Mouse (Mus musculus) forebrain, embryonic 14.5 days (tissue): ENCODE results near the gene Galnt14. TPM values are rescaled to one million over a fixed set of nuclear protein-coding genes. Genes with fewer than 3 reads are reported as not detected.

Experiments
- ATAC-seq: fragments of 200-750 bp; cut with Nextera tagmentation; 2 replicates; pipeline ENCODE4 v1.8.0; 2017; ENCODE audit warnings: mild to moderate bottlenecking, moderate library complexity
- DNase-seq: peaks from one replicate; pipeline ENCODE4 v3.0.0-alpha.2; 2015; ENCODE audit warnings: low spot score
- H3K27ac ChIP-seq: fragments of 300-500 bp; sonication (generic); 2 replicates; pipeline ENCODE4 v1.5.1; 2014; ENCODE audit warnings: low read depth, mild to moderate bottlenecking, control low read depth, low read length, moderate library complexity
- H3K27me3 ChIP-seq: fragments of 300-500 bp; sonication (generic); replicated peaks from 2 replicates; pipeline ENCODE4 v1.6.1; 2014; ENCODE audit warnings: low read length, control low read depth, mixed read lengths; ENCODE audit not compliant: control insufficient read depth, insufficient read depth
- H3K36me3 ChIP-seq: fragments of 300-500 bp; sonication (generic); 2 replicates; pipeline ENCODE4 v1.6.1; 2014; ENCODE audit warnings: low read length, control low read depth; ENCODE audit not compliant: control insufficient read depth, insufficient read depth
- H3K4me1 ChIP-seq: fragments of 300-500 bp; sonication (generic); 2 replicates; pipeline ENCODE4 v1.6.1; 2014; ENCODE audit warnings: antibody characterized with exemption, low read length, control low read depth; ENCODE audit not compliant: control insufficient read depth, insufficient read depth
- H3K4me2 ChIP-seq: fragments of 300-500 bp; sonication (generic); 2 replicates; pipeline ENCODE4 v1.6.1; 2014; ENCODE audit warnings: mild to moderate bottlenecking, control low read depth, low read length
- H3K4me3 ChIP-seq: fragments of 300-500 bp; sonication (generic); 2 replicates; pipeline ENCODE4 v1.5.1; 2014; ENCODE audit warnings: low read depth, low read length, control low read depth
- H3K9ac ChIP-seq: fragments of 300-500 bp; sonication (generic); 2 replicates; pipeline ENCODE4 v1.6.1; 2014; ENCODE audit warnings: mild to moderate bottlenecking, low read length, control low read depth, moderate library complexity
- H3K9me3 ChIP-seq: fragments of 300-500 bp; sonication (generic); replicated peaks from 2 replicates; pipeline ENCODE4 v1.6.1; 2016; ENCODE audit warnings: low read length, control low read depth, mixed read lengths; ENCODE audit not compliant: control insufficient read depth
- WGBS: fragments of 180-500 bp; shearing (Covaris S2); extraction: QIAGEN DNeasy Blood & Tissue Kit; methylation state at CpG from one replicate; pipeline ENCODE4 v1.1.7; 2014; 5-methylcytosine and 5-hydroxymethylcytosine counted together
- polyA plus RNA-seq: library from polyadenylated mRNA; unstranded; fragments of >200 nt; fragmentation: Nextera tagmentation; extraction: Ambion mirVana; gene quantifications from 2 replicates; pipeline ENCODE4 v1.2.1, GENCODE M21; 2014

Galnt14 gene
- polyA plus RNA-seq, 1 experiment from 2014 or later, result 7.1 TPM

GRCm38 (mm10) chr17:73711919-73712318 lies 1.7 kb upstream of the Galnt14 start:
- Histone ChIP-seq H3K4me1 (peaks cover 35% of the 10 kb centered on the region), H3K36me3 (no peaks in the 10 kb centered on the region), H3K27me3 (peaks cover 9% of the 10 kb centered on the region; the same call in 1 of the 2 replicates), H3K4me3 (no peak overlapping the region), H3K9me3 (no peaks in the 10 kb centered on the region), H3K4me2 (peak overlapping the region; percentile 25; the same call in 1 of the 2 replicates), H3K27ac (no peak overlapping the region), H3K9ac (no peak overlapping the region)
- 51% methylated on average over 15 of the region's 15 CpGs for WGBS
- peak; percentile 14; the same call in 1 of the 2 replicates for ATAC-seq
- DNase-seq, result peak; percentile 74

- WGBS, result 1% methylated on average over 43 of the region's 43 CpGs
- Histone ChIP-seq H3K27me3 (peaks cover 9% of the 10 kb centered on the region; the same call in 1 of the 2 replicates), H3K36me3 (no peaks in the 10 kb centered on the region), H3K4me2 (peak overlapping the region; percentile 93), H3K4me1 (peaks cover 31% of the 10 kb centered on the region), H3K9ac (peak overlapping the region; percentile 80), H3K27ac (peak overlapping the region; percentile 59; the same call in 1 of the 2 replicates), H3K9me3 (no peaks in the 10 kb centered on the region), H3K4me3 (peak overlapping the region; percentile 53)
- DNase-seq, result peak; percentile 42
- peak; percentile 4 for ATAC-seq
These were observed 867 bp downstream of the Galnt14 start for GRCm38 (mm10) chr17:73709131-73710041.

- WGBS, result 91% methylated on average over 6 of the region's 6 CpGs
These were observed 1.8 kb downstream of the Galnt14 start for GRCm38 (mm10) chr17:73708451-73708850.

GRCm38 (mm10) chr17:73703571-73703970 lies 6.7 kb downstream of the Galnt14 start:
- no peak for ATAC-seq
- Histone ChIP-seq H3K4me2 (no peak overlapping the region), H3K9me3 (no peaks in the 10 kb centered on the region), H3K36me3 (no peaks in the 10 kb centered on the region), H3K9ac (no peak overlapping the region), H3K4me3 (no peak overlapping the region), H3K27me3 (no peaks in the 10 kb centered on the region), H3K4me1 (peaks cover 6% of the 10 kb centered on the region; the same call in 1 of the 2 replicates), H3K27ac (no peak overlapping the region)
- no peak for DNase-seq

More at GRCm38 (mm10) chr17:73708451-73708850, 1.8 kb downstream of the Galnt14 start:
- Histone ChIP-seq H3K4me3 (no peak overlapping the region), H3K27ac (no peak overlapping the region), H3K4me1 (peaks cover 22% of the 10 kb centered on the region), H3K9me3 (no peaks in the 10 kb centered on the region), H3K36me3 (no peaks in the 10 kb centered on the region), H3K4me2 (peak overlapping the region; percentile 6), H3K27me3 (peaks cover 9% of the 10 kb centered on the region; the same call in 1 of the 2 replicates), H3K9ac (no peak overlapping the region)
- no peak for ATAC-seq
- no peak for DNase-seq

GRCm38 (mm10) chr17:73701016-73701415 lies 9.2 kb downstream of the Galnt14 start:
- no peak overlapping the region for H3K4me2 ChIP-seq
- H3K9ac ChIP-seq, result no peak overlapping the region
- 25% methylated on average over 7 of the region's 7 CpGs for WGBS
- ATAC-seq (no peak), DNase-seq (no peak)
- H3K4me3 ChIP-seq, result no peak overlapping the region
- no peak overlapping the region for H3K27ac ChIP-seq
- no peaks in the 10 kb centered on the region for H3K36me3 ChIP-seq
- H3K9me3 ChIP-seq, result no peaks in the 10 kb centered on the region
- H3K4me1 ChIP-seq, result peaks cover 11% of the 10 kb centered on the region
- H3K27me3 ChIP-seq, result no peaks in the 10 kb centered on the region

GRCm38 (mm10) chr17:73699881-73700280 lies 10.4 kb downstream of the Galnt14 start:
- no peaks in the 10 kb centered on the region for H3K27me3 ChIP-seq
- H3K9me3 ChIP-seq, result no peaks in the 10 kb centered on the region
- no peak overlapping the region for H3K4me2 ChIP-seq
- no peak overlapping the region for H3K9ac ChIP-seq
- WGBS, result 10% methylated on average over 6 of the region's 6 CpGs
- peaks cover 11% of the 10 kb centered on the region for H3K4me1 ChIP-seq
- ATAC-seq, result peak; percentile 72
- no peak overlapping the region for H3K27ac ChIP-seq
- peak; percentile 70 for DNase-seq
- H3K36me3 ChIP-seq, result no peaks in the 10 kb centered on the region
- no peak overlapping the region for H3K4me3 ChIP-seq

- Histone ChIP-seq H3K4me3 (no peak overlapping the region), H3K4me1 (peaks cover 5% of the 10 kb centered on the region), H3K9ac (no peak overlapping the region), H3K4me2 (no peak overlapping the region), H3K27me3 (no peaks in the 10 kb centered on the region), H3K36me3 (no peaks in the 10 kb centered on the region), H3K9me3 (no peaks in the 10 kb centered on the region), H3K27ac (no peak overlapping the region)
- DNase-seq (no peak), ATAC-seq (no peak)
- 93% methylated on average over 3 of the region's 3 CpGs for WGBS
These were observed 15.9 kb downstream of the Galnt14 start for GRCm38 (mm10) chr17:73694206-73694952.

GRCm38 (mm10) chr17:73688261-73688660 lies 22.0 kb downstream of the Galnt14 start:
- H3K4me3 ChIP-seq, result no peak overlapping the region
- H3K27me3 ChIP-seq, result no peaks in the 10 kb centered on the region
- 91% methylated on average over 3 of the region's 3 CpGs for WGBS
- no peak overlapping the region for H3K4me2 ChIP-seq
- no peak overlapping the region for H3K27ac ChIP-seq
- no peaks in the 10 kb centered on the region for H3K9me3 ChIP-seq
- no peaks in the 10 kb centered on the region for H3K4me1 ChIP-seq
- no peak for DNase-seq
- no peak for ATAC-seq
- H3K9ac ChIP-seq, result no peak overlapping the region
- no peaks in the 10 kb centered on the region for H3K36me3 ChIP-seq
